Mouse (Mus musculus): ENCODE results near the gene Fancd2. TPM values are rescaled to one million over a fixed set of nuclear protein-coding genes. Genes with fewer than 3 reads are reported as not detected.

Gene Fancd2
- total and polyA plus RNA-seq, 3 experiments: 14.0 to 35.0 (median 18.5) TPM

GRCm38 (mm10) chr6:113614997-113615396 is 83.5 kb downstream of the Fancd2 start:
- Histone ChIP-seq H3K79me2 (ENCODE audit: control insufficient read depth, insufficient read depth, low read length, poor library complexity) (peaks cover 5% of the 10 kb centered on the region), H3K36me3 (ENCODE audit: control insufficient read depth in 1 of 2, insufficient read depth in 2 of 2, low read length in 2 of 2) (peaks cover 12 to 23% of the 10 kb centered on the region in 2 experiments), H3K4me1 (ENCODE audit: control insufficient read depth in 1 of 2, insufficient read depth in 2 of 2, low read length in 2 of 2) (0 out of 4 replicates have a peak, but pooled peaks cover 0 to 4% of the 10 kb centered on the region in 2 experiments), H3K4me3 (ENCODE audit: control insufficient read depth in 1 of 2, insufficient read depth in 1 of 2, low read depth in 2 of 2, low read length in 2 of 2) (no peak overlapping the region), H3K9me3 (replicated peaks; ENCODE audit: insufficient read depth, low read length) (no peaks in the 10 kb centered on the region), H3K27ac (ENCODE audit: control insufficient read depth, low read depth, low read length) (no peak overlapping the region), H3K27me3 (ENCODE audit: control insufficient read depth in 1 of 2, insufficient read depth in 2 of 2, low read length in 2 of 2) (no peaks in the 10 kb centered on the region), H3K9ac (ENCODE audit: control insufficient read depth, low read depth, low read length, poor library complexity, severe bottlenecking) (no peak overlapping the region)
- TF ChIP-seq ETS1 (IDR thresholded peaks at IDR 0.05; ENCODE audit: low read depth, low read length) (no peak), MAZ (IDR thresholded peaks at IDR 0.05; ENCODE audit: low read depth, low read length) (no peak), POLR2AphosphoS2 (IDR thresholded peaks at IDR 0.05; ENCODE audit: low read length) (no peak), ZKSCAN1 (IDR thresholded peaks at IDR 0.05; ENCODE audit: low read depth, low read length) (no peak), USF1 (IDR thresholded peaks at IDR 0.05; ENCODE audit: low read depth, low read length) (no peak), MYB (IDR thresholded peaks at IDR 0.05; ENCODE audit: low read depth, low read length) (no peak), ZNF384 (IDR thresholded peaks at IDR 0.05; ENCODE audit: low read depth, low read length) (no peak), RAD21 (IDR thresholded peaks at IDR 0.05; ENCODE audit: low read depth, low read length) (no peak), BHLHE40 (IDR thresholded peaks at IDR 0.05; ENCODE audit: borderline replicate concordance, low read depth, low read length) (no peak), ZC3H11A (IDR thresholded peaks at IDR 0.05; ENCODE audit: low read depth, low read length) (no peak)
- DNase-seq (ENCODE audit: low read depth, low spot score): no peak

GRCm38 (mm10) chr6:113615489-113615888 is 84.0 kb downstream of the Fancd2 start:
- H3K4me1 ChIP-seq (ENCODE audit: control insufficient read depth in 1 of 2, insufficient read depth in 2 of 2, low read length in 2 of 2): 0 out of 4 replicates have a peak, but pooled peaks cover 0 to 4% of the 10 kb centered on the region in 2 experiments
- H3K36me3 ChIP-seq (ENCODE audit: control insufficient read depth in 1 of 2, insufficient read depth in 2 of 2, low read length in 2 of 2): peaks cover 12 to 19% of the 10 kb centered on the region in 2 experiments
- peaks cover 5% of the 10 kb centered on the region for H3K79me2 ChIP-seq (ENCODE audit: control insufficient read depth, insufficient read depth, low read length, poor library complexity)
- H3K9ac ChIP-seq (ENCODE audit: control insufficient read depth, low read depth, low read length, poor library complexity, severe bottlenecking): no peak overlapping the region
- TF ChIP-seq USF2 (IDR thresholded peaks at IDR 0.05; ENCODE audit: borderline replicate concordance in 1 of 2, insufficient read depth in 1 of 2, low read depth in 1 of 2, low read length in 2 of 2) (no peak), MAFK (IDR thresholded peaks at IDR 0.05; ENCODE audit: borderline replicate concordance, low read depth, low read length) (no peak), RCOR1 (IDR thresholded peaks at IDR 0.05; ENCODE audit: low read depth, low read length) (no peak), SMC3 (IDR thresholded peaks at IDR 0.05; ENCODE audit: low read depth, low read length) (no peak), CTCF (IDR thresholded peaks at IDR 0.05 in 2 of 3, conservative IDR thresholded peaks at IDR 0.05 in 1 of 3; ENCODE audit: control insufficient read depth in 1 of 3, insufficient read depth in 1 of 3, low read depth in 2 of 3, low read length in 3 of 3, poor library complexity in 1 of 3, severe bottlenecking in 1 of 3) (no peak), SIN3A (IDR thresholded peaks at IDR 0.05; ENCODE audit: low read length) (no peak), MAZ (IDR thresholded peaks at IDR 0.05; ENCODE audit: low read depth, low read length) (no peak), MXI1 (IDR thresholded peaks at IDR 0.05; ENCODE audit: low read depth, low read length) (no peak), USF1 (IDR thresholded peaks at IDR 0.05; ENCODE audit: low read depth, low read length) (no peak), TBP (IDR thresholded peaks at IDR 0.05; ENCODE audit: low read depth, low read length) (no peak), ZNF384 (IDR thresholded peaks at IDR 0.05; ENCODE audit: low read depth, low read length) (no peak)
- DNase-seq (ENCODE audit: low read depth, low spot score): no peak
- no peak overlapping the region for H3K27ac ChIP-seq (ENCODE audit: control insufficient read depth, low read depth, low read length)
- no peaks in the 10 kb centered on the region for H3K27me3 ChIP-seq (ENCODE audit: control insufficient read depth in 1 of 2, insufficient read depth in 2 of 2, low read length in 2 of 2)
- H3K9me3 ChIP-seq (replicated peaks; ENCODE audit: insufficient read depth, low read length): no peaks in the 10 kb centered on the region
- H3K4me3 ChIP-seq (ENCODE audit: control insufficient read depth in 1 of 2, insufficient read depth in 1 of 2, low read depth in 2 of 2, low read length in 2 of 2): no peak overlapping the region
